Mouse (Mus musculus): ENCODE measurements around the gene Cops8. TPM values are rescaled to one million over a fixed set of nuclear protein-coding genes. Genes with fewer than 3 reads are reported as not detected.

Cops8 gene
- total RNA-seq, 2 experiments from 2014 or later = 102 to 104 TPM

DNA sequence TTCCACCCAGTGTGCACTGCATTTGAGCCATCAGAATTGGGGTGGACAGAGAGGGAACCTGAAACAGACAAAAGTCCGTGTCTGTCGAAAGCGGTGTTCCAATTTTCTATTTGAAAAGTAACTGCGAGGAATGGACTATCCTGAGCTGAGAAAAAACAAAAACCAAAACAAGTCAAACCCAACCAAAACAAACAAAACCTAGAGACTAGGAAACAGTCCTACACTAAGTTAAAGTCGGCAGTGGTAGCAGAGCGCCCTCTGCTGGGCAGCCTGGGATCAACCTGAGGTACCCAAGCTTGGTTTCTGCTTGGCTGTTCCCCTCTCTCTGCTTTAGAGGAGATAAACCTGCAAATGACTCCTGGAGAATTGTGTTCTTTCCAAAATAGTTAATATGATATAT is 10.0 kb upstream of the Cops8 start:
- peak; percentile 88 for DNase-seq
- peak; percentile 99 for TF ChIP-seq CTCF (IDR thresholded peaks at IDR 0.05)
- peak overlapping the region; percentile 36; the same call in 1 of the 2 replicates for H3K4me3 ChIP-seq
- intact Hi-C loops (cut with DNase I) = loop anchor here (1.0 to 10.0 kb wide), 2 partner anchors 532 to 948 kb away; no protein-coding TSS in a partner anchor
- H3K27ac ChIP-seq = peak overlapping the region; percentile 53; the same call in 1 of the 2 replicates

DNA sequence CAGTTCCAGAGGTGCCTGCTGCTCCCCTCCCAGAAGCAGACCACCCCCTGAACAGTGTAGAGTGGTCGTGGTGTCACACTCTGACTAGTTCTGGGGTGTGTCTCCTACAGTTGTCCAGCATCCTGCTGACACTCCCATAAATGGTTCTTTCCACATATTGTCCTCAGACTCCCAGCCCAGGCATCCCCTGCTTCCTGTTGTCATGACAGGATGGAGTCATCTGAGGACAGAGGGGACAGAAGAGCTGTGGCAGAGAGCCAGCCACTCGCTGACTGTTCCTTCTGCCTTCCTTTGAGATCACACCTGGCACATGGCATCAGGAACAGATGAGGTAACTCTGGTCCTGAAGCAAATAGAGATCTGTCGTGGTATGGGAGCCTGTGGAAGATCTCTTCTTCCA is 3.6 kb upstream of the Cops8 start:
- no peak for DNase-seq
- no peak for TF ChIP-seq CTCF (IDR thresholded peaks at IDR 0.05)
- H3K27ac ChIP-seq = peak overlapping the region; percentile 31; the same call in 1 of the 2 replicates
- intact Hi-C loops (cut with DNase I) = loop anchor here (10.0 kb wide), 1 partner anchor 954 kb away; no protein-coding TSS in a partner anchor
- no peak overlapping the region for H3K4me3 ChIP-seq

DNA sequence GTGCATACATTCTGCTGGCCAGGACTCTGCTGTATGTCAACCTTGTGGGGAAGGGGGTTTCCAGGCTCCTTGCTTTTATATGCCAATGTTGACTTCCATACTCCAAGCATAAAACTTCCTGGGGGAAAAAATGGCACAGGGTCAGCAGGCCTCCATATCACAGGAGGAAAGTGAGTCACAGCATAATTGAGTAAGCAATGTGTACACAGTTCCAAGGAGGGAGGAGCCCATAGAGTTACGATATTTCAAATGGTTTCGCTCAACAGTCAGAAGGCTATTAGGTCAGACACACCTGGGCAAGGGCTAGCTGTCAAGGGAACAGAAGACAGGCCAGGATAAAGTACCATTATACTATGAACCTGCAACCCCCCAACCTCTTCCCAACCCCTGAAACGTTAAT is 1.7 kb upstream of the Cops8 start:
- no peak for TF ChIP-seq CTCF (IDR thresholded peaks at IDR 0.05)
- Histone ChIP-seq H3K27ac (no peak overlapping the region), H3K4me3 (no peak overlapping the region)
- no peak for DNase-seq
- intact Hi-C loops (cut with DNase I) = no loop called here

- DNase-seq = no peak
- TF ChIP-seq CTCF (IDR thresholded peaks at IDR 0.05) = no peak
- intact Hi-C loops (cut with DNase I) = no loop called here
- Histone ChIP-seq H3K27ac (peak overlapping the region; percentile 94), H3K4me3 (peak overlapping the region; percentile 88)
These were observed 743 bp downstream of the Cops8 start for GRCm38 (mm10) chr1:90603561-90603887.

DNA sequence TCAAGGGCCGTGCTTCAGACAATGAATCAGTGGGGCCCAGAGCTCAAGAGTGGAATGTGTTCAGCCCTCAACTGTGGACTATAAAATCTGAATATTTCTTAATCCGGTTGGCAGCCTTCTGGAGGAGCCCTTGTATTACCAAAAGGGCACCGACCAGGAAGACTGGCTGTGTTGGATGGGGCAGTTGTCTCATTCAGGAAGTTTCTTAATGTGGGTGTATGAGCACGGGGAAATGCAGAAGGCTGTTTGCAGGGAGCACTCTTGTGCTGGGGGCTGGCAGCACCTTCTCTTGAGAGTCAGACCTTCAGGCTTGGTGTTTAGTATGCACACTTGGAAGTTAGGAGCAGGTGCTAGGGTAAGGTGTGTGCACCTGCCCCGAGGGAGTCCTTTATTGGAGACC is 6.6 kb downstream of the Cops8 start:
- no peak for DNase-seq
- TF ChIP-seq CTCF (IDR thresholded peaks at IDR 0.05) = no peak
- H3K27ac ChIP-seq = no peak overlapping the region
- no peak overlapping the region for H3K4me3 ChIP-seq
- intact Hi-C loops (cut with DNase I) = no loop called here

GRCm38 (mm10) chr1:90617258-90617657 is 14.5 kb downstream of the Cops8 start:
- Histone ChIP-seq H3K27ac (no peak overlapping the region), H3K4me3 (no peak overlapping the region)
- intact Hi-C loops (cut with DNase I) = no loop called here
- no peak for TF ChIP-seq CTCF (IDR thresholded peaks at IDR 0.05)
- DNase-seq = peak; percentile 50

- intact Hi-C loops (cut with DNase I) = no loop called here
- H3K27ac ChIP-seq = no peak overlapping the region
- H3K4me3 ChIP-seq = no peak overlapping the region
- DNase-seq = no peak
- TF ChIP-seq CTCF (IDR thresholded peaks at IDR 0.05) = peak; percentile 63
These were observed 30.7 kb downstream of the Cops8 start for GRCm38 (mm10) chr1:90633415-90634030.

DNA sequence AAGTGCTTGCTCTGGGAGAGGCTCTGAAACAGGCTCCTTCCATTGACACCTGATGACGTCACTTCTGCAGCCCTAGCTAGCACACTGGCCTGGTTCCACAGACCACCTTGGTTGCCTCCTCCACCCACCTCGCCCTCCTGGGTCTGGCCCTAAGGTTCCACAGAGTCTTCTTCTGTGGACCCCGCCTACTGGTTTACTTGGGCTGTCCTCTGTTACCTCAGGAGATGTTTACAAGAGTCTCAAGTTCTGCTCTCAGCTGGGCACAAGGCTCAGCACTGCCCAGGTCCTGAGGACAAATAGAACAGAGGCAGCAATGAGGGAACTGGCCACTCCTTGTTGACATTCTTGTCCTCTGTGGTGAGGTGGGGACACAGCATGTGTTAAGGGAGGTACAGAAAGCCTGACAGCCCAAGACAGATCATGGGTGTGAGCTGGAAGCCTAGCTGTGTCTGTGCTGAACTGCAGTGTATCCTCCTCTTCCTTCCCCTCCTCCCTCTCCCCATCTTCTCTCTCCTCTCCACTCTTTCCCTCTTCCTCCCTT is 31.5 kb downstream of the Cops8 start:
- no peak overlapping the region for H3K4me3 ChIP-seq
- intact Hi-C loops (cut with DNase I) = no loop called here
- no peak overlapping the region for H3K27ac ChIP-seq
- DNase-seq = no peak
- TF ChIP-seq CTCF (IDR thresholded peaks at IDR 0.05) = no peak

DNA sequence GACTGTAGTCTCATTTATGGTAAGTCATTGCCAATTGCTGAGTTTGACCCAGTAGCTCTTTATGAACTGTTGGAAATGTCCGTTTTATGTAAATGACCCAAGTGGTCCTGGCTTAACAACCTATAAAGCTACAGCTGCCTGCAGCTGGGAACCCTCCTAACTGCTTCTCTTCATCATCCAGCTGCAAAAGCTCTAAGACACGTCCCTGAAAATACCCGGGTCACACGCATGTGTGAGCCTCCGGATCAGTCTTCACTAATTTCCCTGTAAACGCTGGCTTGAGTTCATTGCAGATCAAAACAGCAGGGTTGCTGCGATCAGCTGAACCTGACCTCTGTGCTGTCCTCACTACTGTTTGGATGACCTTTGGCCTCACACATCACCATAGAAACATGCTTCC is 35.6 kb downstream of the Cops8 start:
- DNase-seq = no peak
- Histone ChIP-seq H3K27ac (no peak overlapping the region), H3K4me3 (no peak overlapping the region)
- no peak for TF ChIP-seq CTCF (IDR thresholded peaks at IDR 0.05)
- intact Hi-C loops (cut with DNase I) = no loop called here

- no peak overlapping the region for H3K4me3 ChIP-seq
- TF ChIP-seq CTCF (IDR thresholded peaks at IDR 0.05) = no peak; the same call in 1 of the 2 replicates
- intact Hi-C loops (cut with DNase I) = loop anchor here (1.0 to 5.0 kb wide), 3 partner anchors 81 to 306 kb away; no protein-coding TSS in a partner anchor
These were observed 48.1 kb downstream of the Cops8 start for GRCm38 (mm10) chr1:90650781-90651437.

DNA sequence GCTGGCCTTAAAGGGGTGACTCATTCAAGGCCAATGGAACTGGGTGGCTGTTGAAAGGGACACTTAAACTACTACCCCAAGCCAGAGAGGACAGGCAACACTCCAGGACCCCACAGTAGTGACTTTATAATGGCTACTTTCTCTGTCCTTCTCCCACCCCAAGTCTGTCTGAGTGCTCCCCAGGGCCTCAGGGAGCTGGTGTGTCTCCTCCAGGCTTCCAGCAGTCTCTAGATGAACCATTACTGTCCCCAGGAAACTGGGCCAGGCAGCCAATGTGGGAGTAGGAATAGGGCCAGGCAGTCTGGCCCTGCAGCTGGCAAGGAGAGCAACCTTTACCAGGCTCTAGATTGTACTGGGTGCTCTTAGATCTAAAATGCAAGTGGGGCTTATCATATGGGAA is 49.0 kb downstream of the Cops8 start:
- no peak for TF ChIP-seq CTCF (IDR thresholded peaks at IDR 0.05)
- intact Hi-C loops (cut with DNase I) = loop anchor here (5.0 kb wide), 2 partner anchors 81 to 306 kb away; no protein-coding TSS in a partner anchor
- H3K4me3 ChIP-seq = no peak overlapping the region
- peak overlapping the region; percentile 78 for H3K27ac ChIP-seq
- peak; percentile 57 for DNase-seq

More at GRCm38 (mm10) chr1:90650781-90651437, 48.1 kb downstream of the Cops8 start:
- peak; percentile 74 for DNase-seq
- H3K27ac ChIP-seq = peak overlapping the region; percentile 78

DNA sequence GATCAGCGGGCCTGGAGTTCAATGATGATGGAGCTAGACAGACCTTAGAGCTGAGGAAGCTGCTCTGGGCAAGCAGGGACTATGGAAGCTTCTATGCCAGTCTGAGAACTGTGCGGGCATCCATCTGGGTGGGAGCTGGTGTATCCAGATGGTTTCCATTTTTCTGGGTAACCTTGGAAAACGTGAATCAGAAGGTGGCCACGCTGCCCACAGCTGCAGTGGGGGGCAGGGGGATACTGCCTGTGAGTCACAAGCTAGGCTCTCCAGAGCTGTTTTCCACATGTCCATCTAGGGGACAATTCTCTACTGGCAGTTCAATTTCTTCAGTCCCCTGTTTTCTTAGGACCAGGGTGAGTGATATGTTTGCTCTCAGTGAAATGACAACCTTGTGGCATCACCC is 49.8 kb downstream of the Cops8 start:
- DNase-seq = no peak
- Histone ChIP-seq H3K4me3 (no peak overlapping the region), H3K27ac (peak overlapping the region; percentile 78; the same call in 1 of the 2 replicates)
- intact Hi-C loops (cut with DNase I) = loop anchor here (5.0 kb wide), 2 partner anchors 80 to 305 kb away; no protein-coding TSS in a partner anchor
- TF ChIP-seq CTCF (IDR thresholded peaks at IDR 0.05) = no peak

All from gastrocnemius, adult 2 months (tissue).